Comparison of ENCODE assay signal across 9 mouse cellular contexts in genomic region chr7:135605002-135605803, GRCm38 (mm10).
DNase-seq lines count a peak whose midpoint lies in the region; ATAC-seq and TF ChIP-seq lines count a peak whose summit lies in the region.
"Had no signal": no experiment of that assay in that cellular context is flagged by ENCODE, and none has a peak within 500 bp of the region (broad histone marks: within the 10 kb centered on the region; RNA-seq: fewer than 3 reads in every experiment).

No protein-coding gene starts in this region.

- 35% methylated on average over 15 of the region's 15 CpGs for WGBS in liver, embryonic 15.5 days (ENCODE audit: insufficient replicate concordance)
- 36% methylated on average over 15 of the region's 15 CpGs for WGBS in stomach, postnatal 0 days
- 76% methylated on average over 15 of the region's 15 CpGs for WGBS in forebrain, embryonic 10.5 days

- peak overlapping the region; percentile 72 for H3K27ac ChIP-seq in liver, embryonic 15.5 days (replicated peaks)
- H3K27ac ChIP-seq in stomach, postnatal 0 days (replicated peaks): peak overlapping the region; percentile 85
- H3K27ac ChIP-seq in forebrain, embryonic 10.5 days: no peak overlapping the region
- H3K27ac ChIP-seq: neural tube, embryonic 13.5 days had no signal

- peak overlapping the region; percentile 57 for H3K4me2 ChIP-seq in liver, embryonic 15.5 days
- H3K4me2 ChIP-seq in stomach, postnatal 0 days (replicated peaks; ENCODE audit: low read depth): peak overlapping the region; percentile 31; the same call in 1 of the 2 replicates
- H3K4me2 ChIP-seq: neural tube, embryonic 13.5 days had no signal

- no peak for TF ChIP-seq CTCF in stomach, postnatal 0 days (IDR thresholded peaks at IDR 0.05; ENCODE audit: low read depth)

- H3K9me3 ChIP-seq in liver, embryonic 15.5 days (replicated peaks): no peaks in the 10 kb centered on the region
- no peaks in the 10 kb centered on the region for H3K9me3 ChIP-seq in stomach, postnatal 0 days (ENCODE audit: control insufficient read depth, low read length)
- H3K9me3 ChIP-seq in forebrain, embryonic 10.5 days: no peaks in the 10 kb centered on the region
- H3K9me3 ChIP-seq: neural tube, embryonic 13.5 days had no signal

- peaks cover 77% of the 10 kb centered on the region for H3K4me1 ChIP-seq in liver, embryonic 15.5 days (replicated peaks)
- 0 out of 2 replicates have a peak, but pooled peaks cover 3% of the 10 kb centered on the region for H3K4me1 ChIP-seq in stomach, postnatal 0 days (replicated peaks; ENCODE audit: control insufficient read depth, insufficient read depth)
- H3K4me1 ChIP-seq in forebrain, embryonic 10.5 days: peaks cover 17% of the 10 kb centered on the region

- H3K36me3 ChIP-seq in liver, embryonic 15.5 days (replicated peaks): no peaks in the 10 kb centered on the region
- H3K36me3 ChIP-seq in stomach, postnatal 0 days (ENCODE audit: control insufficient read depth, insufficient read depth, low read length): no peaks in the 10 kb centered on the region
- H3K36me3 ChIP-seq in forebrain, embryonic 10.5 days (replicated peaks): no peaks in the 10 kb centered on the region
- H3K36me3 ChIP-seq: neural tube, embryonic 13.5 days had no signal

- peak overlapping the region; percentile 23 for H3K4me3 ChIP-seq in liver, embryonic 15.5 days (replicated peaks)
- H3K4me3 ChIP-seq in stomach, postnatal 0 days (ENCODE audit: low read depth, low read length): no peak overlapping the region
- no peak overlapping the region for H3K4me3 ChIP-seq in forebrain, embryonic 10.5 days
- H3K4me3 ChIP-seq: neural tube, embryonic 13.5 days had no signal

- no peak for TF ChIP-seq EP300 in stomach, postnatal 0 days (optimal IDR thresholded peaks at IDR 0.05)

- peak; percentile 46 for DNase-seq in CD4-positive, CD25-positive, alpha-beta regulatory T cell, adult 2 months (ENCODE audit: low read depth, low spot score)
- peak; percentile 67 to 68 for DNase-seq in adrenal gland, postnatal 36 days
- peak; percentile 75 for DNase-seq in induced T-regulatory cell, adult 2 months (ENCODE audit: low read depth)
- DNase-seq in stomach, postnatal 0 days (ENCODE audit: low spot score): peak; percentile 70
- no peak for DNase-seq in forebrain, embryonic 10.5 days (ENCODE audit: extremely low spot score, low spot score)
- no peak for DNase-seq in embryo, embryonic 9.5 days (ENCODE audit: extremely low spot score)
- no peak for DNase-seq in left cerebral cortex, adult 18-20 months (ENCODE audit: low spot score in 2 of 2)

- no peaks in the 10 kb centered on the region for H3K27me3 ChIP-seq in liver, embryonic 15.5 days
- H3K27me3 ChIP-seq in stomach, postnatal 0 days (ENCODE audit: control insufficient read depth, insufficient read depth, low read length): no peaks in the 10 kb centered on the region
- H3K27me3 ChIP-seq in forebrain, embryonic 10.5 days (ENCODE audit: poor library complexity, severe bottlenecking): no peaks in the 10 kb centered on the region
- H3K27me3 ChIP-seq: neural tube, embryonic 13.5 days had no signal

- H3K9ac ChIP-seq in liver, embryonic 15.5 days: peak overlapping the region; percentile 15; the same call in 1 of the 2 replicates
- no peak overlapping the region for H3K9ac ChIP-seq in stomach, postnatal 0 days (ENCODE audit: low read length)
- H3K9ac ChIP-seq: neural tube, embryonic 13.5 days had no signal

- ATAC-seq in liver, embryonic 15.5 days (ENCODE audit: insufficient read depth): peak; percentile 54; the same call in 1 of the 2 replicates
- peak; percentile 91 for ATAC-seq in stomach, postnatal 0 days (ENCODE audit: low FRiP score, low TSS enrichment)

Comparison
In these comparisons a context has a peak if more than half of its experiments do, and no peak if none do; other contexts are left out.
1. DNase-seq: peak in CD4-positive, CD25-positive, alpha-beta regulatory T cell, adult 2 months (single experiment), adrenal gland, postnatal 36 days (2 of 2), induced T-regulatory cell, adult 2 months (single experiment) and stomach, postnatal 0 days (single experiment); none in forebrain, embryonic 10.5 days (single experiment), embryo, embryonic 9.5 days (single experiment) and left cerebral cortex, adult 18-20 months (0 of 2).